Mouse (Mus musculus): ENCODE results near the gene 3110021N24Rik. TPM values are rescaled to one million over a fixed set of nuclear protein-coding genes. Genes with fewer than 3 reads are reported as not detected.
"Not testable (repeated sequence)": the region's sequence is repeated elsewhere in the genome, so short reads cannot be mapped to it uniquely, and the experiment has no call there.

Gene 3110021N24Rik
- total RNA-seq (2021): under 1 TPM; 0.62 to 0.92 TPM
- polyA plus RNA-seq (2012; rRNA removed): 0.07 and 0.49 TPM in 2 replicates
- long read RNA-seq, partial matches to known transcripts: 0 of 1 reads
- long read RNA-seq, other reads (novel, unspliced or antisense): 1 of 1 reads

DNA sequence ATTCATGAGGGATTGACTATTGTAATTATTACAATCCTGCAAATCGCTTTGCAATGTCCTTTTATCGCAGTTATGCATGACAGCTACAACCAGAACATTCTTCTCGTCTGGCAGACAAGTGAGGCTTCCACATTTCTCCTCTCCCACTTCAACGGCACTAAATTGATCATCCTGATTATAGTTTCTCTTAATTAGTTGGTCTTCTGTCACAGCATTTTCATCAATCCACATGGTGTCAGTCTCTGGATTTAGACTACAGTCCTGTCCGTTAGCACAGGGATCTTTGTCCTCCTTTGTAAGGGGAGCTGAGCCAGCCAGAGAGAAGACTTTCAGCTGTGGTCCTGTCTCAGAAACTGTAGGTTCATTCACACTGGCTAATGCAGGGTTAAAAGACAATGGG, at the start of gene 3110021N24Rik:
Gene 3110021N24Rik (plus strand): TSS at position 301 of the 400 bp plus-strand sequence.
- DNase-seq: no peak

DNA sequence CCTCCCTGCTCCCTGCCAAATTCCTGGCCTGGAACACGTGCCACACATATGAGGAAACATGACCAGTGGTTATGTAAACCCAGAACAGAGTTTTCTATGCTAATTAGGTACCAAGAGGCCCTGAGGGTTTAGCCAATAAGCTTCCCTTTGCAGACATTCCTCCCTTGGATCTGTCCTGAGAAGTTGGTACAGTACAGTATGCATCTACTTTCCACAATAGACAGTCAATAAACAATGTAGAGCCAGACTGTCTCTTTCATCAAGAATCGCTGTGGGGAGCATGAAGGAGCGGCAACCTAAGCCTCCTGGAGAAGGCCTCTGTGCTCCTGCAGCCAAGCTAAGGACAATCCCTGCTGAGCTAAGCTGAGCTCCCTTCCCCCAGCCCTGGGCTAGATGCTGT, 33.3 kb upstream of the 3110021N24Rik start:
- DNase-seq: no peak

DNA sequence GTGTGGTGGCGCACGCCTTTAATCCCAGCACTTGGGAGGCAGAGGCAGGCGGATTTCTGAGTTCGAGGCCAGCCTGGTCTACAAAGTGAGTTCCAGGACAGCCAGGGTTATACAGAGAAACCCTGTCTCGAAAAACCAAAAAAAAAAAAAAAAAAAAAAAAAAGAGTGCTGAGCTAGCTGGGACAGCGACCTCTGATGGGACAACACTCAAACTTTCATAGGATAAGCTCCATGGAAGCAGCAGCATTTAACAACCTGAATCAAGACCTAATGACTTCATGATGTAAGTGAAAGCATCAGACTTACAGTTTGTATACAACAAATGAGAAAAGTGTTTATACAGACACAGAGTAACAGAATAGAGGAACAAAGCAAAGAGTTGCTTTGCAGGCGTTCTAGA, 32.4 kb upstream of the 3110021N24Rik start:
- DNase-seq: not testable (repeated sequence)

DNA sequence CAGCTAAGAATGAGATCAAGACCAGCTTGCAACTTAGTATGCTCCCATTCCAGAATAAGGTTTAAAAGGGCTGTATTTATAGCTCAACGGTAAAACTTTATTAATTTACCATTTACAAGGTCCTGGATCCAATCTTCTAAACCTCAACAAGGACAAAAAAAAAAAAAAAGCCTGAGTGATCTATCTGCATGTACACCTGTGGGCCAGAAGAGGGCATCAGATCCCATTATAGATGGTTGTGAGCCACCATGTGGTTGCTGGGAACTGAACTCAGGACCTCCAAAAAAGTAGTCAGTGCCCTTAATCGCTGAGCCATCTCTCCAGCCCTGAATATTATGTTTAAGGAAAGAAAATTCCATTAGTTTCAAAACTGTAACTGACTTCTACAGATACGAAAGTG, 29.0 kb upstream of the 3110021N24Rik start:
- DNase-seq: no peak

DNA sequence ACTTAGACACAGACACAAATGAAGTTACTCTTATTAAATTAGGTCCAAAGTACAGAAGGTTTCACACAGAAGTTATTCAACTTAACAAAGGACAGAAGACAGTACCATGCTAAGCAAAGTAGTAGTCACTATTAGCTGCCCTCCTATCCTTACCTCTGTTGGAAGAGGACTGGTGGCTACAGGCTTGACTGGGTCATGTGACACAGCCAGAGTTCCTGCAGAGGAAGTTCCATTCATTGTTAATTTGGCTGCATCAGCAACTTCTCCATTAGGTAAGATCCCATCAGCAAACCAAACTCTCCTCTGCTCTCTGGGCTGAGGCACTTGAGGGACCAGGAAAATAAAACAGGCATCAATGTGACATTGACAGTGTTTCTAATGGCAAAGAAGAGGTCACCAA, 28.0 kb upstream of the 3110021N24Rik start:
- no peak for DNase-seq

DNA sequence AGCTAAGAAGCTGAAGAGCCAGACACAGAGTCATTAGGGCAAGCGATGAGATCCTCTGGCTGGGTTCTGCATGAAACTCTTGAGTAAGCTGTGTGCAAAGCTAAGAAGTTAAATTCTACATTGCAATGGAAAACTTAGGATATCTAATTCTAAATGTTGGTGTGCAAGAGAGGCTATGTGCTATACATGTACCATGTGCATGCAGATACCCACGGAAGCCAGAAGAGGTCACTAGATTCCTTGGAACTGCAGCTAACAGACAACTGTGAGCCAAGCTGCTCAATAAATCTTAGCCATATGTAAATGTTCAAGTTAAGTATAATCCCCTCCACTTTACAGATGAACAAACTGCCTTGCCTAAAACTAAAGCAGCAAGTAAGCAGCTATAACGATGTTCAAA, 22.5 kb upstream of the 3110021N24Rik start:
- peak; percentile 25 for DNase-seq

DNA sequence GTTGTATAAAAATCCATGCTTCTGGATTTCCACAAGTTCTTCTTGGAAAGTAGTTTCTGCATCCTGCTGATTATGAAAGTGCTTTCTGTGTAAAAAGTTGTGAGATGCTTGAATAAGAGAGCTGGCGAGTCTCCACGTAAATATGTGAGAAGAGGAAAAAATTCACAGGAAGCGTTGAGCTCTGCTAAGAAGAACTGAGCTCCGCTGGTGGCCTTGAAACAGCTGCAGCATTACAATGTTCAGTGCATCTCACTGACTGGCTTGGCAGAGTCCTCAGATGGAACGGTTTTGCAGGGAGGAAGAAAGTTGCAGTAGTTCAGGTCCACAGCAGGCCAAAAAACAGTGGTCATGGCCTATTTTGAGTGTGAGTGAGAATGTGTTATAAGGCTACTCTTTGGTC, 11.2 kb upstream of the 3110021N24Rik start:
- no peak for DNase-seq

DNA sequence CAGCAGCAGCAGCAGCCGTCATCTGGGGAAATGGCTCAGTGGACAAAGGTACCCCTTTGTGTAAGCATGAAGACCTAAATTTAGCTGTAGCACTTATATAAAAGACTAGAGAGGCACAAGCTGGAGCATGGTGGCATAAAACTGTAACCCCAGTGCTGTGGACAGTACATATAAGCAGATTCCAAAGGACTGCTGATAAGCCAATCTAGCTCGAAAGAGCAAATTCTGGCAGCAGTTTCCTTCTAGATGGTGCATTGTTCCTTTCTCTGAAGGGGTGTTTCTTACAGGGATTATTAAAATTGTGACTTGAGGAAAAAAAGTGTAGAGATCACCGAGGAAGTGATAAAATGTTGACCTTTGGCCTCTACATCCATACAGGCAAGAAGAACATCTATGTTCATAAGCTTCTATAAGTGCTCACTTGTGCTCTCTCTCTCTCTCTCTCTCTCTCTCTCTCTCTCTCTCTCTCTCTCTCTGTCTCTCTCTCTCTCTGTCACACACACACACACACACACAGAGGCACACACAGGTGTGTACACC, 1.9 kb downstream of the 3110021N24Rik start:
- DNase-seq: no peak

DNA sequence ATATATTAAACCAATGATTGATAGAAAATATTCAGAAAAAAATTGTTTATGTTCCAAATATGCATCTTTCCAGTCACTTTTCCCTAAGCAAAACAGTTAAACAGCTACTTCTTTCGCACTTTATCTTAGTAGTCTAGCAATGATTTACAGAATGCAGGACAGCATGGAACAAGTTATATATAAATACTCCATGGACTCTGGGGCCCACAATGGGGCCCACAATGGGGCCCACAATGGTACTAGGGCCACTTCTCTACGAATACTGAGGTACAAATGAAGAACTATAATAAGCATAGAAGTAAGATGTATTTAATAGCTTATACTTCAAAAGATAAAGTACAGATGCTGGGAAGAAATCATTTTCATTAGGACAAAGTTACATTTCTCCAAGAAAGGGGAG, 4.7 kb downstream of the 3110021N24Rik start:
- no peak for DNase-seq

DNA sequence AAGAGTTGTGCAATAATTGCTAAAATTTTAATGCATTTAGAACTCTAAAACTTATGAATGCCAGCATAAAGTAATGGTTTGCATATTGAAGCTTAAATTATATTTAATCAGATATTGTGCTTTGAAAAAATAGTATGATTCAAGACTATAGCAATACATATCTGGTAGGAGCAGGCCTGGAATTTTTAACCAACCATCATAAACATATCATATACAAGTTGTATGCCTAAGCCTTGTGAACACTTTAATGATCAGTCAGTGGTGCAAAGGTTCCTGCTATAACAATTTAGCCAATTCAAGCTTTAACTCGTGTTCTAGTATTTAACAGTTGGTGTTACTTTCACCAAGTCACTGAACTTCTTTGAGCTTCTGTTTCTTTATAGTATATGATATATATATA, 11.0 kb downstream of the 3110021N24Rik start:
- no peak for DNase-seq

DNA sequence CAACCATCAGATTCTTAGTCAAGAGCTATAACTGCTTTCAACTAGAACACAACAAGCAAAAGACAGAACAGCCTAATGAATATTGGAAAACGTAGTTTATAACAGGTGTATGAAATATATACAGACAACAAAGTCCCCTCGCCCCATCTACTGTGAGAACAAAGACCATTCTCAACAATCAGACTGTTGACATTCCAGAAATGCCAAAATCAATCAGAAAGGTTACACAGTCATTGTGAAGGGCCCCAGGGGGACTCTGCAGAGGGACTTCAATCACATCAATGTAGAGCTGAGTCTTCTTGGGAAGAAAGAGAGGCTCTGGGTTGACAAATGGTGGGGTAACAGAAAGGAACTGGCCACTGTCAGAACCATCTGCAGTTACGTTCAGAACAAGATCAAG, 12.1 kb downstream of the 3110021N24Rik start:
- no peak for DNase-seq

DNA sequence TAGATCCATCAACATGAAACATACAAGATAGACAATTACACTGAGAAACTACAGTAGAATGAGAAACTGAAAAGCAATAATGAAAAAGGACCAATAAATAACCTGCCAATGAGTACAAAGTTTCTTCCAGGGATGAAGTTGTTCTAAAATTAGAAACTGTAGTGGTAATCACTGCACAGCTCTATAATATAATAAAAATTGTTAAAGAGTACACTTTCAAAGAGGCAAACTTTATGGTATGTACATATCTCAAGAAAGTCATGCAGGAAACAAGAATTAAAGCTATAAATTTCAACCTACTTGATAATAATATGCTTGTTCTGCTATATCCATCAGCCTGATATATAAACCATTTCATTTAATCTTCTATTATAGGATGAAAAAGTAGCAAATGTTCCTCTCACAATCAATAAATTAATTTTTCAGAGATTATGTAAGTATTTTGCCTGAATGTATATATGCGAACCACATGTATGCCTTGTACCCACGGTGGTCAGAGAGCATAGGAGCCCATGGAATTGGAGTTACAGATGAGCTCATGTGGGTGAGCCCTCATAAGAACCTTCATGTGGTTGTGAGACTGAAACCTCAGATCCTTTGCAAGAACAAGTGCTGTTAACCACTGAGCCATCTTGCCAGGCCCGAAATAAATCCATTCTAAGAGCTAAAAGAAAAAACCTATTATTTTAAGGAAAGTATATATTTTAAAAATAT, 26.9 kb downstream of the 3110021N24Rik start:
- no peak for DNase-seq

DNA sequence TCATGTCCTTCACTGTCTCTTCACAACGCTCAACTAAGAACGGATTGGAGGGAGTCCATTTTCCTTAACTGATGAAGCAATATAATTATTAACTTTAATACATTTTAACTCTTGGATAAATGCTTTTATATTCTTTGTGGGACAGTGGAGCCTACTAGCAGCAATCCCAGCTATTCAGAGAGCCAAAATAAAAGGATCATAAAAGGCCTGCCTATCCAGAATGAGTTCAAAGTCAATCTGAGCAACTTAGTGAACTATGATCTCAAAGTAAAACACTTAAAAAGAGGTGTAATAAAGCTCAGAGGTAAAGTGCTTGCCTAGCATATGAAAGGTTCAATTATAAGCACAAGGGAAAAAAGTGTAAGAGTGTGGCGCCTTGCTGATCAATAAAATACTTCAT, 40.1 kb downstream of the 3110021N24Rik start:
- no peak for DNase-seq

DNA sequence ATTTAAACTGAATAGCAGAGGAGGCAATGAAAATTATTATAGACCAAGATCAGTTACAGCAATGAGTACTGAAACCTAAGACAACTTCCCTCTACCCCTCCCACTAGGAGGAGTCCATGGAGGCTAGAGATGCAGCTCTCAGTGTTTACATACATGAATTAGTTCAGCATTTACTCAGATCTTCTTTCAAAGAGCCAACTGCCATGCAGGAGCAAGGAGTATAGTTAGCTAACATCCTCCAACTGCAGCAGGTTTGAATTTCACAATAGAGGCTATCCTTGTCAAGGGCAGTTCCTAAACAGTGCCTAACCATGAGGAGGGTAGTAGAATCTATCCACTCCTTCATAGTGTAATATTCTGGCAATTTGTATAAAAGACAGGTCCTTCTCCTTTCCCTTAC, 49.1 kb downstream of the 3110021N24Rik start:
- DNase-seq: no peak

DNA sequence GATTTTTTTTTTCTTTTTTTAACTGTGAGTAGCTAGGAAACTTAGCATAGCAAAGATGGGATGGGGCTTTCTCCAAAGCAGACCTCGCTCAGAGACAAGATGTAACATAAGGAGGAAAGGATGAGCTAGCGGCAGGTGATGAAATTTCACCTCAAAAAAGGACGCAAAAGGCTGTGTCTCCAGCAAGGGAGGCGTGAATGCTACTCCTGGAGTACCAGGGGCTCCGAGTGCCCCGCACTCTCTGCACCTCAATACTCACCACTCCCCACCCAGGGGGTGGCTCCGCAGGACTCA, 60.3 kb downstream of the 3110021N24Rik start:
- DNase-seq: no peak

DNA sequence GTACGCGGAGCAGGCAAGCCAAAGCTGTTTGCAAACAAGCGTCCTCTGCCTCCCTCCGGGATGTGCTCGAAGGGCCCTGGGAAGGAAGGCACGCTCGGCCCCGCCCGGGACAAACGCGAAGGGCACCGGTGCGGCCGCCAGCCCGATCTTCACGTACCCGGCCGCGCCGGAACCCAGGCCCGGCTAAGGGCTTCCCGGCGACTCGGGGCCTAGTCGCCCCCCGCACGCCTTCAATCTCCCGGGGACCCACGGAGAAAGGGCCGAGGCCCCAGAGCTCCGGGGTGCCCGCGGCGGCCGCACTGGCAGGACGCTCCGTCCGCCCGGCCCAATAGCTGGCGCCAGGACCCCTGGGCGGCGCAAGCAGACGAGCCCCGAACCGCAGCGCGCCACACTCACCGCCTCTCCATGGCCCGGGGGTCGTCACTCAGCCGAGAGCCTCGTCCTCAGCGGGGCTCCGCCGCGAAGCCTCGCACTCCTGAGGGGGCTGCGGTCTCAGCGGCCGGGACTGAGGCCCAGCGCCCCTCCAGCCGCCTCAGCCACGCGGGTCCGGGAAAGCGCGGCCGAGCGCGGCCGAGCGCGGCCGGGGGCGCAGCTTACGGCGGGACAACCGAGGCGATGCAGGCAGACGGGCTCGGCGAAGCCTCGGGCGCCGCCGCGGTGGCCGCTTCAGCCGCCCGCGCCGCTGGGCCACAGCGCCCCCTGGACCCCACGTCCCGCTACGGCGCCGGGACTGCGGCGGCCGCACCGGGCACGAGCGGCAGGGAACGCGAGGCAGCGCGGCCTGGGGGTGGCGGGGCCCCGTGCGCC, 60.8 kb downstream of the 3110021N24Rik start, which contains the start of gene Zfyve9:
Gene Zfyve9 (minus strand): TSS at position 742 of the 807 bp plus-strand sequence.
- DNase-seq: peak; percentile 92

DNA sequence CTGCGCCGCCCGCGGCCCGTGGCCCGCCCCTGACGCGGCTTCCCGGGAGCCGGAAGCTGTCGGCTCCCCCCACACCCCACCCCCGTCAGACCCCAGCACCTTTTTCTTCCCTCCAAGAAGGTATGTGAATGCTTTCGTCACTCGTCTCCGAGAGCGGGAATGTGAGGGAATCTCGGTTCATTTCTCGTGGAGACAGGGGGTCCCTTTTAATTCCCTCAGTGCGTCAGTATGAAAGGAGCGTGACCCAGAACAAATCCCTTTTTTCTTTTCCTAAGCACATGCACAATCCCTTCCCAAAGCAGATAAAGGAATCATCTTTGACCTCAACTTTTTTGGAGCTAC, 61.4 kb downstream of the 3110021N24Rik start:
- no peak for DNase-seq

DNA sequence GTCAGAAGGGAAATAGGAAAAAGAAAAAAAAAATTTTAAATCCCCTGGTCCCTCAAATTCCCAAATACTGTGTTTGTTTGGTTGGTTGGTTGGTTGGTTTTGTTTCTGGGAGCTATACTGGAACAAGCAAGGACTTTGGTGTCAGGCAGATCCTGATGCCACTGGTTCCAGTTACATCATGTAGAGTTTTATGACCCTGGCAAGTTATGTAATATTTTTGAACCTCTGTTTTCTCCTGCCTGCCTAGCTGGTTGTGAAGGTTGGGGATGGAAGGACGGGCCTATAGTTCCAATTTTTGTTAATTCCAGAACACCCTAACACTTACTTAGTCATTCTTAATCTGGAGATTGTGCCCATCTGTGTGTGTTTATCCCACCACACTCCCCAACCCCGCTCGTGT, 62.1 kb downstream of the 3110021N24Rik start:
- DNase-seq: no peak

DNA sequence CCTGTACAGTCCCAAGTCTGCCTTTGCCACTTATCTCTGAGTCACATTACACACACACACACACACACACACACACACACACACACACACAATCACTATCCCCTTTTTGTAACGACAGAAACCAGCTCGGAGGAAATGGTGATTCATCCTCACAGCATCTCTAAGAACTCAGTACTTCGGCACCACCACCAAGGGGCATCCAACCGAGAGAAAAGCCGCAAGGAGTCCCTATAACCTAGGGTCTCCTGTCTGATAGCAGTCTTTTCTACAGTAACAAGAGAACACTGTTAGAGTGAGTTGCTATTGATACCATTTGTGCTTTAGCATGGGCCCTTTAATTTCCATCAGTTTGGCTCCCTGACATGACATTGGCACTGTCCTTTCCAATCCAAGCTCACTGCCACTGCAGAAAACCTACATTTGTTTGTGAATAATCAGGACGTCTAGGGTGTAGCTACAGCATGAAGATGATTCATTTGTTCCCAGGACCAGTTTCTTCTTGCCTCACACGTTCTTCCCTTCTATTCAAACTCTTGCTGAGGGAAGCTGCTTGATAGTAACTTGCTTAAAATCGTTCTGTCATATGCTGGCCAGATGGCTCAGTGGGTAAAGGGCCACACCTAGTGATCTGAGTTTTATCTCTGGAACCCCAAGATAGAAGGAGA, 63.1 kb downstream of the 3110021N24Rik start:
- DNase-seq: peak; percentile 59

DNA sequence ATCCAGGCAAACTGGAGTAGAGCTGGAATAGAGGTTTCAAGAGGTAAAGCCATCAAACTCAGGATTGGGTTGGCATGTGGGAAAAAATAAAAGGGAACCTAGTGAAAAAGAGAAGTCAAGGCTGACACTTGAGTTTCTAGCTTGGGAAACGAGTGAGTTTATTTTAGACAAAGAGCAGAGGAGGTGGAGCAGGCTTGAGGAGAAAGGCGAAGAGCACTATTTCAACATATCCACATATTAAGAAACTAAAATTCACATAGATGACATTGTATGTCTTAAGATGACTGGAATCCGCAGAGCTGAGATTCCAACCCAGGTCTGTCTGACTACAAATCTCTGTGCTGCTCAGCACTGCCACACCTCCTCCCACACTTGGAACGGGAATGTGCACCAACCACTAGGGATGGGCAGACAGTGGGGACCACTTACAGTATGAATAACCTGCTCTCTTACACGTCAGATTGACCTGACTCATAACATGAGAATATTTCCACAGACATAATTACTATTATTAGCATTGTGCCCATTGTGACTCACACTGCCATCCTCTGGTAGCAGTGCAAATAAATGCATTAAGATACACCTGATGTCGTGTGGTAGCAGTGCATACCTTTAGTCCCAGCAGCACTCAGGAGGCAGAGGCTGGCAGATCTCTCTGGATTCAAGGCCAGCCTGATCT, 69.9 kb downstream of the 3110021N24Rik start:
- DNase-seq: no peak

DNA sequence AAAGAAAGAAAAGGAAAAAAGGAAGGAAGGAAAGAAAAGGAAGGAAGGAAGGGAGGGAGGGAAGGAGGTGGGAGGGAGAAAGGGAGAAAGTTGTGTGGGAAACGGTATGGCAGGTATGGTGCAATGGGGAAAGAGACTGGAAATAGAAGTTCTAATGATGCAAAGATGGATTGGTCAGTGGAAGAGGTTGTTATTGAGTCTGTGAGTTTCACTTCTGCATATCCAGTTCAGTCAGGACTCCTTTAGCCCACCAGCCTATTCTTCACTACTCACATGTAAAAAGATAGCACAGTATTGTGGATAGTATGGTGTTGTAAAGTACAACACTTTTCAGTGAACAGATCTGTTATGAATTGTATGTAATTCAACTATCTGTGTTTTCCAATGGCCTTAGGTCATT, 71.1 kb downstream of the 3110021N24Rik start:
- DNase-seq: no peak

DNA sequence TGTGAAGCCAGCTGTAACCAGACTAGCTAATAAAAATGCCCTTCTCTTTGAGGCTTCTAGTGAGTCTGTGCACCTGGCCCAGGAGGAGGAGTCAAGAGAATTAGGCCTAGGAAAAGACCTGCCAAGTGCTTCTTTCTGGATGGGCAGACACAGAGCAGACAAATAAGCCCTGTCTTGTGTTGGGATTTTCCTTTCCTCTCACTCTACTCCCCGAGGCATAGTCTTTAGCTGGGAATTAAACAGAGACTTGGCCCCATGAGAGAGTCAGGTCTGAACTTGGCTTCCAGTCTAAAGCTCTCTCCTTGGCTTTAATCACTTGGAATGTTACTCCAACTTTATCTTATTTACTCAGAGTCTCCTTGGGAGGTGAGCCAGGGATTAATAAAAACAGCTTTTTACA, 74.5 kb downstream of the 3110021N24Rik start:
- DNase-seq: no peak

All from adrenal gland, adult 2 months (tissue).